Mouse (Mus musculus): Measurements from ENCODE around the gene Olfr679. TPM values are rescaled to one million over a fixed set of nuclear protein-coding genes. Genes with fewer than 3 reads are reported as not detected.

Gene Olfr679
- not detected for polyA plus RNA-seq (2014; fragmentation: Illumina TruSeq; extraction: RNeasy Lipid Tissue Mini Kit (QIAGEN cat#74804); ENCODE audit: low read depth, low replicate concordance)

GRCm38 (mm10) chr7:105080905-105081304 lies at the start of gene Olfr679:
Gene Olfr679, plus strand, starts transcription at chr7:105081205.

GRCm38 (mm10) chr7:105032398-105032797 lies 48.6 kb upstream of the Olfr679 start, which contains the start of gene Olfr676:
Gene Olfr676, plus strand, starts transcription at chr7:105032698.

GRCm38 (mm10) chr7:105064175-105064574 lies 16.8 kb upstream of the Olfr679 start, which contains the start of gene Olfr678:
Gene Olfr678, plus strand, starts transcription at chr7:105064475.

GRCm38 (mm10) chr7:105092717-105093116 lies 11.7 kb downstream of the Olfr679 start, which contains the start of gene Olfr680-ps1:
Gene Olfr680-ps1, minus strand, starts transcription at chr7:105092817.

GRCm38 (mm10) chr7:105116536-105116935 lies 35.5 kb downstream of the Olfr679 start, which contains the start of gene Olfr681:
Gene Olfr681, plus strand, starts transcription at chr7:105116836.

Other genes starting within 250 kb of the Olfr679 start
- not detected for gene Usp17lb, start 238.6 kb upstream of the Olfr679 start, polyA plus RNA-seq (2014; fragmentation: Illumina TruSeq; extraction: RNeasy Lipid Tissue Mini Kit (QIAGEN cat#74804); ENCODE audit: low read depth, low replicate concordance)
- gene Usp17la, start 224.2 kb upstream of the Olfr679 start, polyA plus RNA-seq (2014; fragmentation: Illumina TruSeq; extraction: RNeasy Lipid Tissue Mini Kit (QIAGEN cat#74804); ENCODE audit: low read depth, low replicate concordance): not detected
- gene Olfr665, start 203.2 kb upstream of the Olfr679 start, polyA plus RNA-seq (2014; fragmentation: Illumina TruSeq; extraction: RNeasy Lipid Tissue Mini Kit (QIAGEN cat#74804); ENCODE audit: low read depth, low replicate concordance): not detected
- gene Olfr666, start 185.3 kb upstream of the Olfr679 start, polyA plus RNA-seq (2014; fragmentation: Illumina TruSeq; extraction: RNeasy Lipid Tissue Mini Kit (QIAGEN cat#74804); ENCODE audit: low read depth, low replicate concordance): not detected
- gene Olfr667, start 159.7 kb upstream of the Olfr679 start, polyA plus RNA-seq (2014; fragmentation: Illumina TruSeq; extraction: RNeasy Lipid Tissue Mini Kit (QIAGEN cat#74804); ENCODE audit: low read depth, low replicate concordance): not detected
- not detected for gene Olfr668, start 153.1 kb upstream of the Olfr679 start, polyA plus RNA-seq (2014; fragmentation: Illumina TruSeq; extraction: RNeasy Lipid Tissue Mini Kit (QIAGEN cat#74804); ENCODE audit: low read depth, low replicate concordance)
- gene Olfr669, start 147.0 kb upstream of the Olfr679 start, polyA plus RNA-seq (2014; fragmentation: Illumina TruSeq; extraction: RNeasy Lipid Tissue Mini Kit (QIAGEN cat#74804); ENCODE audit: low read depth, low replicate concordance): not detected
- gene Olfr670, start 118.6 kb upstream of the Olfr679 start, polyA plus RNA-seq (2014; fragmentation: Illumina TruSeq; extraction: RNeasy Lipid Tissue Mini Kit (QIAGEN cat#74804); ENCODE audit: low read depth, low replicate concordance): not detected
- gene Olfr671, start 102.1 kb upstream of the Olfr679 start, polyA plus RNA-seq (2014; fragmentation: Illumina TruSeq; extraction: RNeasy Lipid Tissue Mini Kit (QIAGEN cat#74804); ENCODE audit: low read depth, low replicate concordance): not detected
- not detected for gene Olfr672, start 79.2 kb upstream of the Olfr679 start, polyA plus RNA-seq (2014; fragmentation: Illumina TruSeq; extraction: RNeasy Lipid Tissue Mini Kit (QIAGEN cat#74804); ENCODE audit: low read depth, low replicate concordance)
- not detected for gene Olfr675, start 52.7 kb upstream of the Olfr679 start, polyA plus RNA-seq (2014; fragmentation: Illumina TruSeq; extraction: RNeasy Lipid Tissue Mini Kit (QIAGEN cat#74804); ENCODE audit: low read depth, low replicate concordance)
- gene Olfr676, start 48.5 kb upstream of the Olfr679 start, polyA plus RNA-seq (2014; fragmentation: Illumina TruSeq; extraction: RNeasy Lipid Tissue Mini Kit (QIAGEN cat#74804); ENCODE audit: low read depth, low replicate concordance): not detected
- not detected for gene Olfr677, start 29.8 kb upstream of the Olfr679 start, polyA plus RNA-seq (2014; fragmentation: Illumina TruSeq; extraction: RNeasy Lipid Tissue Mini Kit (QIAGEN cat#74804); ENCODE audit: low read depth, low replicate concordance)
- gene Olfr678, start 16.7 kb upstream of the Olfr679 start, polyA plus RNA-seq (2014; fragmentation: Illumina TruSeq; extraction: RNeasy Lipid Tissue Mini Kit (QIAGEN cat#74804); ENCODE audit: low read depth, low replicate concordance): not detected
- gene Olfr680-ps1, start 11.6 kb downstream of the Olfr679 start, polyA plus RNA-seq (2014; fragmentation: Illumina TruSeq; extraction: RNeasy Lipid Tissue Mini Kit (QIAGEN cat#74804); ENCODE audit: low read depth, low replicate concordance): not detected
- gene Olfr681, start 35.6 kb downstream of the Olfr679 start, polyA plus RNA-seq (2014; fragmentation: Illumina TruSeq; extraction: RNeasy Lipid Tissue Mini Kit (QIAGEN cat#74804); ENCODE audit: low read depth, low replicate concordance): not detected
- not detected for gene Olfr683, start 65.8 kb downstream of the Olfr679 start, polyA plus RNA-seq (2014; fragmentation: Illumina TruSeq; extraction: RNeasy Lipid Tissue Mini Kit (QIAGEN cat#74804); ENCODE audit: low read depth, low replicate concordance)
- not detected for gene Olfr684, start 82.4 kb downstream of the Olfr679 start, polyA plus RNA-seq (2014; fragmentation: Illumina TruSeq; extraction: RNeasy Lipid Tissue Mini Kit (QIAGEN cat#74804); ENCODE audit: low read depth, low replicate concordance)
- gene Olfr685, start 104.8 kb downstream of the Olfr679 start, polyA plus RNA-seq (2014; fragmentation: Illumina TruSeq; extraction: RNeasy Lipid Tissue Mini Kit (QIAGEN cat#74804); ENCODE audit: low read depth, low replicate concordance): not detected
- not detected for gene Olfr686, start 126.3 kb downstream of the Olfr679 start, polyA plus RNA-seq (2014; fragmentation: Illumina TruSeq; extraction: RNeasy Lipid Tissue Mini Kit (QIAGEN cat#74804); ENCODE audit: low read depth, low replicate concordance)
- not detected for gene Olfr688, start 206.9 kb downstream of the Olfr679 start, polyA plus RNA-seq (2014; fragmentation: Illumina TruSeq; extraction: RNeasy Lipid Tissue Mini Kit (QIAGEN cat#74804); ENCODE audit: low read depth, low replicate concordance)
- gene Olfr689, start 230.0 kb downstream of the Olfr679 start, polyA plus RNA-seq (2014; fragmentation: Illumina TruSeq; extraction: RNeasy Lipid Tissue Mini Kit (QIAGEN cat#74804); ENCODE audit: low read depth, low replicate concordance): not detected

Measured in heart, adult 10 weeks (tissue).